Mouse (Mus musculus) kidney, embryonic 16.5 days (tissue): ENCODE results near the gene Ephx1. TPM values are rescaled to one million over a fixed set of nuclear protein-coding genes. Genes with fewer than 3 reads are reported as not detected.

ENCODE experiments used
- ATAC-seq: fragments of 200-750 bp; cut with Nextera tagmentation; 2 replicates; pipeline ENCODE4 v1.8.0; 2017; ENCODE audit warnings: moderate TSS enrichment; ENCODE audit not compliant: low FRiP score, low TSS enrichment
- H3K27ac ChIP-seq: fragments of 300-500 bp; sonication (generic); 2 replicates; pipeline ENCODE4 v1.5.1; 2014; ENCODE audit warnings: low read length
- H3K27me3 ChIP-seq: fragments of 300-500 bp; sonication (generic); 2 replicates; pipeline ENCODE4 v1.6.1; 2014; ENCODE audit warnings: low read length, control low read depth, mixed read lengths; ENCODE audit not compliant: insufficient read depth
- H3K36me3 ChIP-seq: fragments of 300-500 bp; sonication (generic); 2 replicates; pipeline ENCODE4 v1.6.1; 2014; ENCODE audit warnings: low read length, control low read depth, mixed read lengths; ENCODE audit not compliant: insufficient read depth
- H3K4me1 ChIP-seq: fragments of 300-500 bp; sonication (generic); 2 replicates; pipeline ENCODE4 v1.6.1; 2014; ENCODE audit warnings: low read length, control low read depth, mixed read lengths; ENCODE audit not compliant: insufficient read depth
- H3K4me2 ChIP-seq: fragments of 300-500 bp; sonication (generic); replicated peaks from 2 replicates; pipeline ENCODE4 v1.6.1; 2014; ENCODE audit warnings: low read depth, low read length
- H3K4me3 ChIP-seq: fragments of 300-500 bp; sonication (generic); 2 replicates; pipeline ENCODE4 v1.5.1; 2014; ENCODE audit warnings: mild to moderate bottlenecking, low read length
- H3K9ac ChIP-seq: fragments of 300-500 bp; sonication (generic); replicated peaks from 2 replicates; pipeline ENCODE4 v1.6.1; 2014; ENCODE audit warnings: low read length
- H3K9me3 ChIP-seq: fragments of 300-500 bp; sonication (generic); 2 replicates; pipeline ENCODE4 v1.6.1; 2016; ENCODE audit warnings: low read length, control low read depth
- WGBS: fragments of 180-500 bp; shearing (Covaris S2); extraction: QIAGEN DNeasy Blood & Tissue Kit; methylation state at CpG from one replicate; pipeline ENCODE4 v1.1.7; 2014; 5-methylcytosine and 5-hydroxymethylcytosine counted together
- polyA plus RNA-seq: library from polyadenylated mRNA; unstranded; fragments of >200 nt; fragmentation: Nextera tagmentation; extraction: Ambion mirVana; gene quantifications from 2 replicates; pipeline ENCODE4 v1.2.1, GENCODE M21; 2015

The Ephx1 gene
- polyA plus RNA-seq, 1 experiment from 2014 or later, result 8.3 TPM

DNA sequence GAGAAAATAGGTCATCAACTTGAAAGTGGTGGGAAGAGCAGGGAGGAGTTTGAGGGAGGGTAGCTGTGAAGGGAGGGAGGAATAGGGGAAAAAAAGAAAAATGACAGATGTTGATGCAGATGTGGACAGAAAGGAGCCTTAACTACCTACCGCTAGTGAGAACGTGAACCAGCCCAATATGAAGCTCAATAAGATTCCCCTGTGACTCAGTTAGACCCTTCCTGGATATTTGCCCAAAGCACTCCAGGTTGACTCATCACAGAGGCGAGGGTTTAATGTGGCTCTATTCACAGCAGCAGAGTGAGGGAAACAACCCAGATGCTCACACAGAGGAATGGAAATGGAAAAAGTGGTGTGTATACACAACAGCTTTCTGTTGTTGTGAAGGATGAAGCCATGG is 89.6 kb downstream of the Ephx1 start:
- no peak overlapping the region for H3K4me3 ChIP-seq
- 76% methylated on average over 3 of the region's 3 CpGs for WGBS
- H3K9me3 ChIP-seq, result no peaks in the 10 kb centered on the region
- no peaks in the 10 kb centered on the region for H3K4me1 ChIP-seq
- H3K9ac ChIP-seq, result no peak overlapping the region
- peaks cover 33% of the 10 kb centered on the region for H3K27me3 ChIP-seq
- no peaks in the 10 kb centered on the region for H3K36me3 ChIP-seq
- no peak overlapping the region for H3K27ac ChIP-seq
- no peak for ATAC-seq
- no peak overlapping the region for H3K4me2 ChIP-seq

DNA sequence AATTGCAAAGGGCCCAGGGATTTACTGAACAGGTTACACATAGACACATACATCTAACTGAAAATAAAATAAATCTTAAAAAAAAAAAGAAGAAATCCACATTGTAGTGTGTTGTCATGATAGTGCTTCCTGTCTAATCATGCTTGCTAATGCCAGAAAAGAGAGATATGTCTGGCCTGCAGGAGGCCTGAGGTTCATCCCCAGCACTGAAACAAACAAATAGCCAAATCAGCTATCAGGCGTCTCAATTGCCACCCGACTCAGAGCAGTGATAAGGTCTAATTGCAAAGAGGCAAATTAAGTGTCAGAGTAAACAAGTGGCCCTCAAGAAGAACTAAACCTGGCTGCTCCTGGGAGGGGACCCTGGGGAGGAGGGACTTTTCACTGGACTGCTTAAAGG is 91.1 kb downstream of the Ephx1 start:
- H3K27me3 ChIP-seq, result peaks cover 18% of the 10 kb centered on the region
- H3K36me3 ChIP-seq, result no peaks in the 10 kb centered on the region
- no peak for ATAC-seq
- no peaks in the 10 kb centered on the region for H3K9me3 ChIP-seq
- H3K9ac ChIP-seq, result no peak overlapping the region
- 38% methylated on average over 2 of the region's 2 CpGs for WGBS
- no peaks in the 10 kb centered on the region for H3K4me1 ChIP-seq
- no peak overlapping the region for H3K4me2 ChIP-seq
- H3K27ac ChIP-seq, result no peak overlapping the region
- no peak overlapping the region for H3K4me3 ChIP-seq

- Histone ChIP-seq H3K9me3 (no peaks in the 10 kb centered on the region), H3K27ac (no peak overlapping the region), H3K4me2 (no peak overlapping the region), H3K36me3 (no peaks in the 10 kb centered on the region), H3K9ac (no peak overlapping the region), H3K4me3 (no peak overlapping the region), H3K27me3 (no peaks in the 10 kb centered on the region; the same call in 1 of the 2 replicates), H3K4me1 (no peaks in the 10 kb centered on the region)
- 70% methylated on average over 4 of the region's 4 CpGs for WGBS
- no peak for ATAC-seq
These were observed 94.4 kb downstream of the Ephx1 start for GRCm38 (mm10) chr1:180926286-180926685.

Other genes with a start within 250 kb of the Ephx1 start
- gene H3f3a, start 207.0 kb downstream of the Ephx1 start, polyA plus RNA-seq, result 2,516 and 2,589 TPM in 2 replicates
- gene Sde2, start 169.8 kb downstream of the Ephx1 start, polyA plus RNA-seq, result 41.4 and 42.8 TPM in 2 replicates
- 0.12 TPM in 1 of 2 replicates, not detected in the other for gene Lefty2, start 127.8 kb downstream of the Ephx1 start, polyA plus RNA-seq
- 111 TPM in 2 replicates for gene Pycr2, start 116.6 kb downstream of the Ephx1 start, polyA plus RNA-seq
- gene Lefty1, start 85.9 kb downstream of the Ephx1 start, polyA plus RNA-seq, result 1.2 TPM in 2 replicates
- gene Tmem63a, start 78.6 kb downstream of the Ephx1 start, polyA plus RNA-seq, result 11.8 and 13.1 TPM in 2 replicates
- 0.09 TPM in 1 of 2 replicates, not detected in the other for gene 9130409I23Rik, start 30.3 kb upstream of the Ephx1 start, polyA plus RNA-seq
- 32.3 and 39.0 TPM in 2 replicates for gene Nvl, start 123.3 kb upstream of the Ephx1 start, polyA plus RNA-seq
- gene Cnih4, start 123.8 kb upstream of the Ephx1 start, polyA plus RNA-seq, result 119 and 140 TPM in 2 replicates
- gene Wdr26, start 191.1 kb upstream of the Ephx1 start, polyA plus RNA-seq, result 23.1 and 30.4 TPM in 2 replicates